Mouse (Mus musculus) MEL (cell line): ENCODE data around the gene Etfa. TPM values are rescaled to one million over a fixed set of nuclear protein-coding genes. Genes with fewer than 3 reads are reported as not detected.

Experiments used
- polyA plus RNA-seq, 2 experiments: library from polyadenylated mRNA; stranded (reverse) in 1 of 2; unstranded in 1 of 2; fragments of >175 nt in 1 of 2; fragments of >200 nt in 1 of 2; gene quantifications; 2 replicates each; pipeline versions ENCODE4 v1.2.1 to v1.2.4; 2012; ENCODE audit warnings: low replicate concordance in 2 of 2, low read depth in 1 of 2; ENCODE audit not compliant: insufficient read length in 2 of 2, insufficient read depth in 1 of 2, missing spikeins in 1 of 2
- total RNA-seq: library from RNA; depleted of rRNA; stranded (reverse); fragments of 300-350 nt; gene quantifications from 2 replicates; pipeline ENCODE4 v1.2.3, GENCODE M21; 2012; rRNA removed

The Etfa gene
- total and polyA plus RNA-seq, 3 experiments: 37.5 to 126 TPM; not detected in 1

Other genes with a start within 250 kb of the Etfa start
- gene Nrg4, start 185.4 kb downstream of the Etfa start, total RNA-seq: 0.08 TPM in 1 of 2 replicates, not detected in the other
- gene Nrg4, start 185.4 kb downstream of the Etfa start, polyA plus RNA-seq: under 1 TPM in 1 of 2 experiments, not detected in 1; 0.67 TPM
- not detected in 2 replicates for gene Tmem266, start 185.3 kb downstream of the Etfa start, total RNA-seq
- gene Tmem266, start 185.3 kb downstream of the Etfa start, polyA plus RNA-seq: not detected
- gene Isl2, start 26.4 kb upstream of the Etfa start, total RNA-seq: not detected in 2 replicates
- gene Isl2, start 26.4 kb upstream of the Etfa start, polyA plus RNA-seq: not detected